Mouse (Mus musculus): Measurements from ENCODE around the gene Tmc6.

- no peak for TF ChIP-seq POLR2A (IDR thresholded peaks at IDR 0.05; ENCODE audit: borderline replicate concordance, extremely low read depth, insufficient read depth, insufficient read length, poor library complexity, severe bottlenecking)
- TF ChIP-seq CTCF (IDR thresholded peaks at IDR 0.05; ENCODE audit: borderline replicate concordance, extremely low read depth, insufficient read depth, insufficient read length) = no peak
Observed at GRCm38 (mm10) chr11:117821868-117822267, 39.9 kb upstream of the Tmc6 start.

Data from brain, embryonic 14.5 days (tissue).